Mouse (Mus musculus) heart, postnatal 25 days (tissue): ENCODE results near the gene Dhps. TPM values are rescaled to one million over a fixed set of nuclear protein-coding genes. Genes with fewer than 3 reads are reported as not detected.
"Not testable (repeated sequence)": the region's sequence is repeated elsewhere in the genome, so short reads cannot be mapped to it uniquely, and the experiment has no call there.

Experiments
- DNase-seq: peaks from one replicate; pipeline ENCODE4 v3.0.0; 2022; ENCODE audit warnings: low spot score
- intact Hi-C: fragments of 180-260 bp; cut with DNase I; formaldehyde crosslinking; loops from one replicate; pipeline ENCODE4 v1.15.1; 2025
- microRNA-seq: library from miRNA; unstranded; fragments of <30 nt; microRNA quantifications from one replicate; pipeline ENCODE4 v1.2.0, GENCODE M21; 2022
- total RNA-seq, 2 experiments: library from RNA; stranded (reverse); gene quantifications; 2 replicates each; pipeline ENCODE4 v1.2.3; 2021

Dhps gene
- total RNA-seq, 2 experiments from 2014 or later = 26.4 to 26.5 TPM

- intact Hi-C loops = no loop called here
- DNase-seq = no peak
Measured at GRCm38 (mm10) chr8:85088771-85089170, 17.2 kb downstream of the Dhps start.

GRCm38 (mm10) chr8:85090856-85091255 is 19.3 kb downstream of the Dhps start:
- intact Hi-C loops = no loop called here
- no peak for DNase-seq

GRCm38 (mm10) chr8:85091526-85092090 is 20.1 kb downstream of the Dhps start:
- intact Hi-C loops = no loop called here
- DNase-seq = no peak

- intact Hi-C loops = no loop called here
- no peak for DNase-seq
Measured at GRCm38 (mm10) chr8:85095051-85095450, 23.5 kb downstream of the Dhps start.

GRCm38 (mm10) chr8:85095566-85095965 is 24.0 kb downstream of the Dhps start:
- no peak for DNase-seq
- intact Hi-C loops = no loop called here

- no peak for DNase-seq
- intact Hi-C loops = no loop called here
Measured at GRCm38 (mm10) chr8:85096196-85096595, 24.6 kb downstream of the Dhps start.

- DNase-seq = no peak
- intact Hi-C loops = no loop called here
Measured at GRCm38 (mm10) chr8:85096850-85097249, 25.3 kb downstream of the Dhps start.

- DNase-seq = no peak
- intact Hi-C loops = no loop called here
Measured at GRCm38 (mm10) chr8:85100076-85100665, 28.6 kb downstream of the Dhps start.

GRCm38 (mm10) chr8:85113241-85113640 is 41.7 kb downstream of the Dhps start:
- intact Hi-C loops = no loop called here
- DNase-seq = no peak

- intact Hi-C loops = no loop called here
- DNase-seq = no peak
Measured at GRCm38 (mm10) chr8:85115501-85115900, 43.9 kb downstream of the Dhps start.

- DNase-seq = no peak
- intact Hi-C loops = no loop called here
Measured at GRCm38 (mm10) chr8:85116984-85117383, 45.4 kb downstream of the Dhps start.

- DNase-seq = peak; percentile 53
- intact Hi-C loops = no loop called here
Measured at GRCm38 (mm10) chr8:85119052-85119981, 47.8 kb downstream of the Dhps start.

GRCm38 (mm10) chr8:85120251-85120650 is 48.7 kb downstream of the Dhps start:
- intact Hi-C loops = not testable (repeated sequence)

GRCm38 (mm10) chr8:85122995-85123394 is 51.4 kb downstream of the Dhps start, which contains the start of gene Zfp791:
TSS of gene Zfp791 (minus strand) at chr8:85123095.
- intact Hi-C loops = no loop called here
- no peak for DNase-seq

More at GRCm38 (mm10) chr8:85120251-85120650, 48.7 kb downstream of the Dhps start:
- not testable (repeated sequence) for DNase-seq

- DNase-seq = no peak
- intact Hi-C loops = no loop called here
Measured at GRCm38 (mm10) chr8:85123691-85124090, 52.1 kb downstream of the Dhps start.

Small RNA genes within 50 kb of the gene (microRNA-seq; reads per million reads assigned to microRNA genes)
- 0.83 reads per million for gene Gm23388
- not detected for gene Mir7070

Other genes starting within 250 kb of the Dhps start
- 10 to 100 TPM in 1 of 2 experiments, 1 to 10 TPM in 1; 9.6 to 10.3 TPM for gene Dand5, start 248.9 kb upstream of the Dhps start, total RNA-seq
- 10 to 100 TPM; 28.9 to 30.0 TPM for gene Gadd45gip1, start 240.2 kb upstream of the Dhps start, total RNA-seq
- 10 to 100 TPM; 80.8 to 81.1 TPM for gene Rad23a, start 231.1 kb upstream of the Dhps start, total RNA-seq
- 100 to 1,000 TPM; 365 to 441 TPM for gene Calr, start 224.8 kb upstream of the Dhps start, total RNA-seq
- 10 to 100 TPM; 24.7 to 25.5 TPM for gene Farsa, start 214.8 kb upstream of the Dhps start, total RNA-seq
- 1 to 10 TPM; 2.3 to 3.0 TPM for gene Syce2, start 199.6 kb upstream of the Dhps start, total RNA-seq
- gene Gcdh, start 177.8 kb upstream of the Dhps start, total RNA-seq = 10 to 100 TPM; 63.1 to 68.2 TPM
- not detected for gene Klf1, start 169.8 kb upstream of the Dhps start, total RNA-seq
- 1 to 10 TPM; 7.7 to 7.9 TPM for gene Dnase2a, start 163.2 kb upstream of the Dhps start, total RNA-seq
- gene Mast1, start 134.4 kb upstream of the Dhps start, total RNA-seq = under 1 TPM; 0.08 to 0.14 TPM
- gene Rtbdn, start 124.8 kb upstream of the Dhps start, total RNA-seq = not detected
- gene Gm49661, start 102.3 kb upstream of the Dhps start, total RNA-seq = not detected
- gene Prdx2, start 102.2 kb upstream of the Dhps start, total RNA-seq = 100 to 1,000 TPM; 650 to 659 TPM
- gene Rnaseh2a, start 102.0 kb upstream of the Dhps start, total RNA-seq = 10 to 100 TPM; 45.2 to 48.2 TPM
- gene Junb, start 93.0 kb upstream of the Dhps start, total RNA-seq = 10 to 100 TPM; 13.8 to 17.2 TPM
- 1 to 10 TPM; 2.0 to 2.1 TPM for gene Hook2, start 81.2 kb upstream of the Dhps start, total RNA-seq
- gene Best2, start 57.2 kb upstream of the Dhps start, total RNA-seq = not detected
- 10 to 100 TPM; 65.0 to 67.4 TPM for gene Asna1, start 46.5 kb upstream of the Dhps start, total RNA-seq
- 10 to 100 TPM; 82.7 to 88.7 TPM for gene Trir, start 44.9 kb upstream of the Dhps start, total RNA-seq
- gene Tnpo2, start 34.8 kb upstream of the Dhps start, total RNA-seq = 10 to 100 TPM; 28.0 to 28.7 TPM
- gene Fbxw9, start 11.7 kb upstream of the Dhps start, total RNA-seq = 1 to 10 TPM; 3.5 to 4.6 TPM
- gene Gm5741, start 3.8 kb upstream of the Dhps start, total RNA-seq = not detected
- gene Wdr83os, start 9.0 kb downstream of the Dhps start, total RNA-seq = 10 to 100 TPM; 39.4 to 43.1 TPM
- 10 to 100 TPM; 31.8 to 35.3 TPM for gene Wdr83, start 9.5 kb downstream of the Dhps start, total RNA-seq
- 10 to 100 TPM; 24.7 to 26.5 TPM for gene Man2b1, start 11.5 kb downstream of the Dhps start, total RNA-seq
- 1 to 10 TPM; 2.1 to 2.6 TPM for gene Zfp791, start 51.3 kb downstream of the Dhps start, total RNA-seq
- not detected for gene Cks1brt, start 80.2 kb downstream of the Dhps start, total RNA-seq
- not detected for gene Olfr371, start 154.2 kb downstream of the Dhps start, total RNA-seq
- 1 to 10 TPM; 7.0 to 7.9 TPM for gene Orc6, start 227.9 kb downstream of the Dhps start, total RNA-seq
- 10 to 100 TPM; 64.5 to 70.6 TPM for gene Vps35, start 228.0 kb downstream of the Dhps start, total RNA-seq